Mouse (Mus musculus): ENCODE data around the gene Zfp109. TPM values are rescaled to one million over a fixed set of nuclear protein-coding genes. Genes with fewer than 3 reads are reported as not detected.

The Zfp109 gene
- total RNA-seq, 4 experiments from 2014 or later = 4.0 to 4.8 (median 4.3) TPM

- peak; percentile 56 for DNase-seq
Observed at GRCm38 (mm10) chr7:24207488-24208261, 29.7 kb downstream of the Zfp109 start.

GRCm38 (mm10) chr7:24196961-24197360 is 40.4 kb downstream of the Zfp109 start:
- no peak for DNase-seq

DNA sequence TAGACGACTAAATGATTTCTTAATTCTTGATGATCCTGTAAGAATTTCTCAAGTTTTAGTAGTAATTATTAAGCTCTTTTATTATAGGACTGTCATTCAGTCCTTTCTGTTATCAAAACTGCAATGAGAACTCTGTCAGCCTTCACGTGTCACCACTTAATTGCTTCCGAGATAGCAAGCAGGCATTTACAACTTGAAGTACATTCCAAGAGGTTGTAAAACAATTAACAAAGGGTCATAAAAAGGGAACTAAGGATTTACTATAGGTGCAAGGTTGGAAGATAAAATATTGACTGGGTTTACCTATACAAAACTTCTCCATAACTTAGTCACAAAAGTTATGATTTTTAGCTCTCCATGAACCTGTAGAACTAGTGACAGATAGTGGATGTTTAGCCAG is 44.2 kb downstream of the Zfp109 start:
- DNase-seq = no peak

GRCm38 (mm10) chr7:24191361-24191760 is 46.0 kb downstream of the Zfp109 start:
- no peak for DNase-seq

- DNase-seq = no peak
Observed at GRCm38 (mm10) chr7:24189571-24189944, 47.8 kb downstream of the Zfp109 start.

DNA sequence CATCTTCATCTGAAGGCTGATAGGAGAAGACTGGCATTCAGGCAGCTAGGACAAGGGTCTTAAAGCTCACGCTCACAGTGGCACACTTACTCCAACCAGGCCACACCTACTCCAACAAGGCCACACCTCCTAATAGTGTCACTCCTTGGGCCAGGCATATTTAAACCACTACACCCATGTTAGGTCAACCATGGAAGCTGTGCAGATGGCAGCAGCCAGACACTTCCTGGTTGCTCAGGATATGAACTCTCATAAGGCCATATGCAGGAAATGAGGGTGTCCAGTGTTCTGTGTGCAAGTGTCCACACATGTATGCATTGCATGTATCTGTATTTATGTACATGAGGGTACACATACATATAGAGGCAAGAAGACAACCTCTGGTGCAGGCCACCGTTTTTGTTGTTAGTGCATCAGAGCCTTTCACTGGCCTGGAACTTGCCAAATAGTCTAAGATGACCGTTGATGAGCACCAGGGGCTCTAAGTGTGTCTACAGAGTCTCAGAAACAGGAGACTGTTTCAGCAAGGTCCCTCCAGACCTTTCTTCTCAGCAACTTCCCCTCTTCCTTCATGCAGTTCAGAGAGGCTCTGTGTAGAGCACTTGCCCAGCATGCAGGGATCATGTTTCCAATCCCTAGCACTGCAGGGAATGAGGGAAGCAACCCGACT is 48.3 kb downstream of the Zfp109 start:
- DNase-seq = no peak

DNA sequence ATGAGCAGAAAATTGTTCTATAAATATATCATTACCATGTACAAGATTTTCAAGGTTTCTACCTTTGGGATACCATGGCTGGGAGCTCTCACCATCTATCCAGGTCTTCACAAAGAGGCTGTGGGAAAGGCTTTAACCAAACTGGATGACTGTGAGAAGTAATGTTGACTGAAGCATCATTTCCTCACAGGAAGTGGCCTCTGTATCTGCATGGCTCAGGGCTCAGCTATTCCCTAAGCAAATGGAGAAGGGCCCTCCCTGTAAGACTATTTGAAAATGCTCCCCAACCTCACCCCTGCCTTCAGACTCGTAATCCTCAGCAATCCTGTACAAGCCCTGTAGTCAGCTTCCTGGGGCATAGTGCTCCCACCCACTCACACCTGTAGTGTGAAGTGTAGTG is 49.7 kb downstream of the Zfp109 start:
- no peak for DNase-seq

Other genes starting within 250 kb of the Zfp109 start
- gene V1rd19, start 235.9 kb downstream of the Zfp109 start, total RNA-seq (2022) = not detected
- gene Vmn1r183, start 184.3 kb downstream of the Zfp109 start, total RNA-seq (2022) = not detected
- gene Zfp180, start 155.6 kb downstream of the Zfp109 start, total RNA-seq (2022) = 10 to 100 TPM; 24.2 to 32.3 (median 27.1) TPM
- 1 to 10 TPM; 3.7 to 8.3 (median 5.1) TPM for gene Zfp112, start 125.2 kb downstream of the Zfp109 start, total RNA-seq (2022)
- gene Zfp235, start 103.4 kb downstream of the Zfp109 start, total RNA-seq (2022) = 10 to 100 TPM in 3 of 4 experiments, 1 to 10 TPM in 1; 7.8 to 13.9 (median 11.4) TPM
- under 1 TPM; 0.28 to 0.56 (median 0.44) TPM for gene Zfp114, start 62.5 kb downstream of the Zfp109 start, total RNA-seq (2022)
- 10 to 100 TPM in 3 of 4 experiments, 1 to 10 TPM in 1; 8.4 to 13.1 (median 12.2) TPM for gene Zfp111, start 26.1 kb downstream of the Zfp109 start, total RNA-seq (2022)
- 1 to 10 TPM; 2.9 to 5.6 (median 4.1) TPM for gene Zfp108, start 17.2 kb upstream of the Zfp109 start, total RNA-seq (2022)
- 1 to 10 TPM; 4.4 to 9.0 (median 5.8) TPM for gene Zfp93, start 32.9 kb upstream of the Zfp109 start, total RNA-seq (2022)
- gene Zfp61, start 63.7 kb upstream of the Zfp109 start, total RNA-seq (2022) = 10 to 100 TPM in 3 of 4 experiments, 1 to 10 TPM in 1; 7.9 to 19.1 (median 13.4) TPM
- gene Zfp94, start 79.1 kb upstream of the Zfp109 start, total RNA-seq (2022) = 10 to 100 TPM in 1 of 4 experiments, 1 to 10 TPM in 3; 4.8 to 10.1 (median 7.0) TPM
- gene Tescl, start 96.4 kb upstream of the Zfp109 start, total RNA-seq (2022) = under 1 TPM in 1 of 4 experiments, not detected in 3; 0.70 TPM
- not detected for gene Lypd5, start 111.6 kb upstream of the Zfp109 start, total RNA-seq (2022)
- 1 to 10 TPM in 2 of 4 experiments, under 1 TPM in 2; 0.70 to 2.0 (median 1.2) TPM for gene Kcnn4, start 132.7 kb upstream of the Zfp109 start, total RNA-seq (2022)
- gene Smg9, start 162.1 kb upstream of the Zfp109 start, total RNA-seq (2022) = 10 to 100 TPM; 20.2 to 39.0 (median 25.9) TPM
- not detected for gene Irgc1, start 214.7 kb upstream of the Zfp109 start, total RNA-seq (2022)
- 10 to 100 TPM in 3 of 4 experiments, 1 to 10 TPM in 1; 9.6 to 19.2 (median 10.2) TPM for gene Plaur, start 224.9 kb upstream of the Zfp109 start, total RNA-seq (2022)
- gene Cadm4, start 244.5 kb upstream of the Zfp109 start, total RNA-seq (2022) = 1 to 10 TPM; 3.1 to 4.7 (median 4.1) TPM